Mouse (Mus musculus): ENCODE data around the gene Fst.

Gene Fst

DNA sequence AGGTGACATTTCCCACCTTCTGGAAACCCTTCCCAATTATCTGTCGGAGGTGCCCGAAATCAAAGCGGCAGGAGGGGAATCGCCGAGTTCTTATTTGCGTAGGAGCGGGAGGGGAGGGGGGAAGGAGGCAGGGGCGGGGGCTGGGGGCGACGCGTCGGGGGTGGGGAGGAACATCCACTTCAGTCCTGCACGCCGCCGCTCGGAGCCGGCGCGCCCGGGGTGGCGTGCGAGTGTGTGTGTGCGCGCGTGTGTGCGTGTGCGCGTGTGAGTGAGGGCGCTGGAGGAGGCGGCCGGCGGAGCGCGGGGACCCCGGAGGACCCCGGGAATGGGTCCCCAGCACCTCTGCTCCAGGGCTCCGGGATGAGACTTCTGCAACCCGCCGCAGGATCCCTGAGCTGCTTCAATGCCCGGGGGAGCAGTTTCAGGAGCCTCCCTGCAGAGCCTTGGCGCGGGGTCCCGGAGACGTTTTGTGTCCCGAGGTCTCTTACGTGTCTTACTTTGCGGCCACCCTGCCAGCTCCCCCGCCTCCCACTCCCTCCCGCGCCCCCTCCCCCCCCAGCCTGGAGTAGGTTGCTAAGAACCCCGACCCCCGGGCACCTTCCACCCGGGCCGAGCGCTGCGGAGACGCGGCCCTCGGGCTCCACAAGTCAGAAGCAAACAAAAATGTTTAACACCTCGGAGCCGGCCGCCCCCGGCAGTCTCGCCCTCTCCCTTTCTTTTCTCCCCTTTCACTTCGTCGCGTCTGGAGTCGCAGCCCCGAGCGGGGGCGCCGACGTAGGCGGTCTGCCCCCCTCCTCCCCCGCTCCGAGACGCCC lies at the start of gene Fst:
TSS of gene Fst (minus strand) at position 66 of the 815 bp plus-strand sequence.
- DNase-seq (ENCODE audit: low read depth): peak; percentile 7

DNA sequence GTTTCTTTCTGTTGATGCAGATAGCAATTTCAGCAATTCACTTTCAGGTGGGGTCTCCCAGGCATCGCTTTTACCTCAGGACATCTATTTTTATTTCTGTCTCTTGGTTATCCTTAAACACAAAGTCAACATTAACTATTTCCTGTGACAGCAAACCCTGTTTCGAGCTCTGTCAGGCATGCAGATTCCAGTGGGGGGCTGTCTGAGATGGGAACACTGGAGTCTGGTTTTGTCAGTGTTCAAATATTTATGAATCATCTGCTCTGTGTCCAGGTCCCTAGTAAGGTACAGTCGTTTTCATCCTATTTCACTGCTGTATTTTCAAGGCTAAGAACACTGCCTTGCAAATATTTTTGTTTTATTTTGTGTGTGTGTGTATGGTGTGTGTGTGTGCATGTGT lies 35.1 kb upstream of the Fst start:
- no peak for DNase-seq (ENCODE audit: low read depth)

- no peak for DNase-seq (ENCODE audit: low read depth)
These were observed 29.4 kb upstream of the Fst start for GRCm38 (mm10) chr13:114488178-114488577.

GRCm38 (mm10) chr13:114478329-114478728 lies 19.6 kb upstream of the Fst start:
- DNase-seq (ENCODE audit: low read depth): no peak

GRCm38 (mm10) chr13:114469945-114470344 lies 11.2 kb upstream of the Fst start:
- DNase-seq (ENCODE audit: low read depth): no peak

DNA sequence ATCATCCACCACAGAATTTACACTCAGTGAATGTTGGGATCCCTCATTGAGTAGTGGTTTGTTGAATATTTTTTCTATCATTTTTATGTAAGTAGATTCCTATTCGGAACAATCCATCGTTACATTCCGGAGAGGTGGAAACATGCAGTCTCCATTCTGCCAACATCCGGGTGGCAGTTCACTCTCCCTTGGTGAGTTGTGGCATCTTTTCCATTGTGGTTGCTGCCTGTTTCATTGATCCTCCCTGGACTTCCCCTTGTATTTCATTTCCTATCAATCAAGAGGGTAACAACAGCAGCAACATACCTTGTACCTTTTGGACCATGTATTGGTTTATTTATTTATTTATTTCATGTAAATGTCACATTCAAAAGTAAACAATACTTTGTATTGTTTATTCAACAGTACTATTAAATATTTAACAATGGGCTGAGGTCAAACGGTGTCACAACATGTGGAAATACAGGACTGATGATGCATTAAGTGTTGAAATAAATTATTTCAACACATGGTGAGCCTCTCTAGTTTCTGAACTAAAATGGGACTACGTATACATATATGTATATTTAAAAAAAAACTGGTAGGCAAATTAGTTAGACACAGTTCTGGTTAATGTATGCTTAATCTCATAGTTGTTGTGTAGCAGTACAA lies 7.6 kb upstream of the Fst start:
- no peak for DNase-seq (ENCODE audit: low read depth)

GRCm38 (mm10) chr13:114465387-114465786 lies 6.6 kb upstream of the Fst start:
- no peak for DNase-seq (ENCODE audit: low read depth)

DNA sequence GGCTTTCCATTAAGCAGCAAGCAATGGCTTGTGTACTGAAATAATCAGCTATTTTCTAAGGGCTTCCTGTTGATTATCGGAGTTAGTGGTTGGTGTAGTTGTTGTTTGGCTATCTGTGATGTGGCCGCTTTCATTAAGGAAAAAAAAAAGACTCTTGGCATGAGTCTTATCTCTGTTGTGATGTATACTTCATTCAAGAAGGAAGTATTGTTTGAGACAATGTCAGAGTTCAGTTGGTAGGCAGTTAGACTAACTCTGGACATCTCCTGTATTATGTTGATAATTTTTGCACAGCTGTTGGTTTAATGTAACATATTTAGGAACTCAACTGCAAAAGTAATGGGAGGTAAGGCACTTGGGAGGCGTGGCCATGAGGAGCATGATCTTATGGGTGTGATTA lies 6.1 kb upstream of the Fst start:
- DNase-seq (ENCODE audit: low read depth): no peak

DNA sequence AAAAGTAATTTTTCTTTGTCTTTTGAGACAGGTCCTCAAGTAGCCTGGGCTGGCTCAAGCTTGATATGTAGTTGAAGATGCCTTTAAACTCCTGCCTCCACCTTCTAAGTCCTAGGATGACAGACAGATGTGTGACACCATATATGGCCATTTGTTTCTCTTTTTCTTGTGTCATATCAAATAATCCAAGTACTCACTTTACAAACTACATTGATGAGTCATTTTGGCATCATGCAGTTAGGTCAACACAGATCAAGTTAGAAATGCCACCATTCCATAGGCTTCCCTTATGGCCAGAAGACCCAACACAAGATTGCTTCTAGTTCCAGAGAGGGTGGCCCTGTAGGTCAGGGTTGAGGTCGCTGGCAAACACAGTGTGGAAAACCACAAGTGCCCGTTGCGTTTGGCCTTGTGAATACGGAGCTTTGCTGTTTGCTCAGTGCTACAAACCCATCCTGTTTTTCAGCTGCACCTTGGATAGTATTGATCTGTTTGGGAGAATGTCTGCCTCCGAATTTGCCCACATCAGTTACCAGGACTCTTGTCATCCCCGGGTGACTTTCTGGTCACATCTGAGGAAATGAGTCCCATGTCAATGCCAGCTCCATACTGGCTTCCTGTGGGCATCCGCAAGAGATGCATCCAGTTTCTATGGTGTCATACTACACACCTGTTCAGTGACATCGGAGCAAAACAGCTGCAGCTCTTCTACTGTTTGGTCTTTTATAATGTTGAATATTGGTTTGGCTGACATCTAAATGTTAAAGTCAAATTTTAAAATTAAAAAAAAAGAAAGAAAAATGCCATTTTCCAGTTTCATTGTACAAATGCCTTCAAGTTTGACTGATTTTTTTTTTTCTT lies 4.0 kb upstream of the Fst start:
- no peak for DNase-seq (ENCODE audit: low read depth)

DNA sequence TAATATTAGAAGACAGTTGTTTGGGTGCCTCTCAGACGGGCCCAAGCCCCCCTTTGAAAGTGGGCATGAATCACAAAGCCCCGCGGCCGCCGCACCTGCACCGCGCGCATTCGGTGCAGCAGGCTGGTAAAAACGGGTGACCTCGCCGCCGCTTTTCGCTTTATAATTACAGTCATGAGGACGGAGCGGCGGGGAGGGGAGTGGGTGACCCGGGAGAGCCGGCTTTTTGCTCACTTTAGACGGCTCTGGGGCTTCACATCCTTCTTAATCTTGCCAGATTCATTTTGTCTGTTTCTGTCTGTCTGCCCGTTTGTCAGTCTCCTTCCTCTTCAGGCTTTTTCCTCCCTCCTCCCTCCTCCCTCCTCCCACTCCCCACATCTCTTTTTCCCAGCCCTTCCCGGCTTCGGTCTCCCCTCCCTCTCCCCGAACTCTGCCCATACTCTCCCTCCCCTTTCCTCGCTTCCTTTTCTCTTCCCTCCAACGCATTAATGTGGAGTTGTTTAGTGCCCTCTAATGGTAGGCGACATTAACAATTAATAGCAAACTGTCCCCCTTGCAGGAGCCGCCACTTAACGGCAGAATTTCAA lies 1.6 kb upstream of the Fst start:
- DNase-seq (ENCODE audit: low read depth): peak; percentile 35

GRCm38 (mm10) chr13:114459701-114460160 lies 980 bp upstream of the Fst start:
- peak; percentile 4 for DNase-seq (ENCODE audit: low read depth)

DNA sequence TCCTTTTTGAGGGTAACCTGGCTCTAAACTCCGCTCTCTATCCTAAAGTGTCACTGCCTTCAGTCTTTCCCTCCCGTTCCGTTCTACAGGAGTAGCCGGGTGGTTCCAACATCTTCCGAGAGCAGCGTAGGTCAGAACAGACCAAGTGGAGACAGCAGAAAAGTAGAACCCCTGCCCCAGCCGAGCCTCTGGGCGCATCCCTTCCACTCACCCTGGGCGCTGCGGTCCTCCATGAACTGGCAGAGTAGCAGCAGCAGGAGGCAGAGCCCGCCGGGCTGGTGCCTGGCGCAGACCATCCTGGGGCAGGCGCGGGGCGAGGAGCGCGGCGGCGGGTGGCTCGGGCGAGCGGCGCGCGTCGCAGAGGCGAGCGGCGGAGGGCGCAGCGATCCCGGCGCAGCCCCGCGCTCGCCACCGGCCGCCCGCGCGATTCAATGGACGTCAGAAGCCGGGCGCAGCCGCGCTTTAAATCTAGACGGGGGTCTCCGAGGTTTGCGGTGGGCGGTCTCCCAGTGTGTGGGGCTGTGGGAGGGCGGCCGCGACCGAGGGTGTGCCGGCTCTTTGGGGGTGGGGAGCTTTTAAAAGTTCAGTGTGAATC lies 363 bp downstream of the Fst start:
- DNase-seq (ENCODE audit: low read depth): peak; percentile 18

DNA sequence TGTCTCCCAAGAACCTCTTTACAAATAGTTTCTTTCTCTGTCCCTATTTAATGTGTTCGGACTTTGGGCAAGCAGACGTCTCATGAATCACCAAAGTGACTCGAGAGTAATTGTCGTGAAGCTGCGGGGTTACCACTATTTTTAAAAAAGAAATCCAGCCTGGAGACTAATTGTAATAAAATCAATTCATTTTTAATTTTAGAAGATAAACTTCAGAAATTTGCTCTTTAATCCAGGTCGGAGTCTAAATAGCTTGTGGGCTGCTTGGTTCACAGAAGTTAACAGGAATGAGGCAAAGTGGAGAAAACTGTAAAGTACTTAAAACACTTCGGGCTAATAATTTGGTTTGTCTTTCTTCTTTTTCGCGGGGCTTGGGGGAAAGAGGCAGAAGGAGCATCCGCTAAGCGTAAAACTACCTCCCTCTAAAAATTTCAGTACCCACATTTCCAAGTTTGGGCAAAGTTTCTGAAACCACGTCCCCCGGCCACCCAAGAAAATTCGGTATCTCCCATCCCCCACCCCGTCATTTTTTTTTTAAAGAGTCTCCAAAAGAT lies 1.1 kb downstream of the Fst start:
- DNase-seq (ENCODE audit: low read depth): no peak

GRCm38 (mm10) chr13:114456766-114457566 lies 1.8 kb downstream of the Fst start:
- DNase-seq (ENCODE audit: low read depth): peak; percentile 18

- peak; percentile 2 for DNase-seq (ENCODE audit: low read depth)
These were observed 2.5 kb downstream of the Fst start for GRCm38 (mm10) chr13:114456224-114456623.

- DNase-seq (ENCODE audit: low read depth): no peak
These were observed 3.0 kb downstream of the Fst start for GRCm38 (mm10) chr13:114455788-114456187.

DNA sequence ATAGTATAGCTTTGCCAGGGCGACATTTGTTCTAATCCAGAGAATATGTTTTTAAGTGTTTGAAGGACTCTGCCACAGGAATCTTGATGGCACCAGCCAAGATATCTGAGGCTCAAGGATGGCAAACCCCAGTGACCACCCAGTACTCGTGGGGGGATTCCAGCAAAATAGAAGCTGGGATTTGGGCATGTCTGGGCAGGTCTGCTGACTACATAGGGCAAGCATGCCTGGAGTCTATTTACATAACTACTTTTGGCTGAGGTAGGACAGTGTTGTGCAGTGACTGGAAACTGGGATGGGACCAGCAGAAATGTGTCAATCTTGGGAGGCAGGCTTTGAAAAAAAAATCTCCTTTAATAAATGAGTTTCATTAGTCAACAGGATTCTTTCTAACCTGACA lies 11.5 kb downstream of the Fst start:
- no peak for DNase-seq (ENCODE audit: low read depth)

DNA sequence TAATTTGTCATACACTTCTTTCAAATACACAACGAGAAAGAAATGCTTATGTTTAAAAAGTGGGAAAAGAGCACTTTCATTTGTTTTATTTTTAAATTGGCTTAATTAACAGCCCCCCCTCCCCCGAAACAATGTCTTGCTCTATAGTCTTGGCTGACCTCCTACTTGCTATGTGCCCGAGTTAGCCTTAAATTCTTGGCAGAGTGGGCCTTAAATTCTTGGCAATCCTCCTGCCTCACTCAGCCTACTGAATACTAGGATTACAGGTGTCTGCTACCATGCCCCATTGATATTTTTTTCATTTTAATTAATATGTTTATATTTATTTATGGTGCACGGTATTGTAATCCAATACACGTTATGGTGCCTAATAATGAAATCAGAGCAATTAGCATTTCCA lies 26.3 kb downstream of the Fst start:
- no peak for DNase-seq (ENCODE audit: low read depth)

GRCm38 (mm10) chr13:114425230-114425629 lies 33.5 kb downstream of the Fst start:
- no peak for DNase-seq (ENCODE audit: low read depth)

GRCm38 (mm10) chr13:114420235-114420634 lies 38.5 kb downstream of the Fst start:
- DNase-seq (ENCODE audit: low read depth): no peak

DNA sequence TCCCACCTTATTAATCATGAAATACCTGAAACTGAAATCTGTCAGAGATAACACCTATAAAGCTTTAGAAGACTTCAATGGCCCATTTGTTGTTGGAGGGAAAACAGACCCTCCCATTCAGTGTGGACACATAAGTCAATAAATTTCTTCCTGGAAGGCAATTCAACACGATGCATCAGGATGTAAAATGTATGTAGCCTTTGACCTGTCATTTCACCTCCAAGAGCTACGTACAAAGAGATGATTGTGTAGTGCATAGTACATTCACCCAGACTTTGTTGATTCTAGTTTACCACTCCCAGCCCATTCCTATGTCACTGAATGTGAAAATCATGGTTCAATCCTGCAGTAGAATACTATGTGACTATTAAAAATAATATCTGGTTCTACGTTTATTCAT lies 39.4 kb downstream of the Fst start:
- no peak for DNase-seq (ENCODE audit: low read depth)
